Mouse (Mus musculus): Measurements from ENCODE around the gene Prkch. TPM values are rescaled to one million over a fixed set of nuclear protein-coding genes. Genes with fewer than 3 reads are reported as not detected.
A peak's percentile ranks its signal among the peaks of the same experiment; 100 is the strongest.

Prkch gene
- total RNA-seq, 2 experiments from 2014 or later, result 21.7 to 25.6 TPM

GRCm38 (mm10) chr12:73580811-73581210 lies 3.8 kb upstream of the Prkch start:
- DNase-seq, result no peak

DNA sequence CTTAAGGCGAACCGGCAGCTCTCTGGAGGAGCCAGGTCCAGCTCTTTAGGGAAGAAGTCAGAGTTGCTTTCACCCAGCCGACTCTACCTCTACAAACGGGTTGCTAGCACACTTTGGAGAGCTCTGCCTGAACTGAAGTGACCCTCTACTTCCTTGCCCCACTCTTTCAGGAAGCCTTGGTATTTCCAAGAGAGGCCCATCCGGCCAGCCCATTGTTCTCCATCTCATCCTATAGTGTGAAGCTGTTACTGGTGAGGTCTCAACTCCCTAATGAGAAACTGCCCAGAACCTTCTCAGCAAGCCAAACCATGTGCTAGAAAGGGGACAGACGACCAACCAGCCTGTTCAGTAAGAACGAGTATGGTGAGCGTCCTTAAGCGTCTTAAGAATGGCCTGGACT lies 1.3 kb upstream of the Prkch start:
- DNase-seq, result no peak

DNA sequence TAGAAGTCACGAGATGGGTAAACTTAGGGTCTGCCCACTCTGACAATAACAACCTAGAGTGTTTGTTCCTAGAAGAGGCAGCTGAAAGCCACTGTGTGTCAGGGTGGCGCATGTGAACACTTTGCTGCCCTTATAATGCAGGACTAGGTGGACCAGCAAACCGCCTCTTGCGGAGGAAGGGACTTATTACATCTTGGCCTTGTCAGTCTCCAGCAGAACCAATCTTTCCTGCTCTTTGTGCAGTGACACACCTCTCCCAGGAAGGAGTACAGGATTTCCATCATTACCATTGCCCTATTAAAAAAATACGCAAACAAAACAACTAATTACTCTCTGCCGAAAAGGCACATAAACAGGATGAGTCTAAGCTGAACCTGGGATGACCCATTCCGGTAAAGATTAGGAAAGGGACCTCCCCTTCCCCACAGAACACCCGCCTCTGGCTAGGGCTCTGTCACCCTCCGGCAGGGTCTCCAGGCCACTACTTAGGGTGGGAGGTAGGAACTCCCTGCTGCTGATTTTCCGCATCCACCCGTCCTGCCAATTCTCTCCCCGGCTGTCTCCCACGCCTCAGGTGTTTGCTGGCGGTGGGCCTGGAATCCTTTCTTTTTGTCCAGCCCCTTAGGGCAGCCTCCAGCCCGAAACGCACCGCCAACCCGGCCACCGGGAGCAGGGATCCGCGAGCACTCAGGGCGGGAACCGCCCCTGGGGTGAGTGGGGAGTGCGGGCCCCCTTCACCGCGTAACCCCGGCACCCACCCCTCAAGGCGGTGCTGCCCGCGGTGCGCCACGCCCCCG lies 585 bp upstream of the Prkch start:
- no peak for DNase-seq

- DNase-seq, result no peak
Measured at GRCm38 (mm10) chr12:73585241-73585801, 725 bp downstream of the Prkch start.

DNA sequence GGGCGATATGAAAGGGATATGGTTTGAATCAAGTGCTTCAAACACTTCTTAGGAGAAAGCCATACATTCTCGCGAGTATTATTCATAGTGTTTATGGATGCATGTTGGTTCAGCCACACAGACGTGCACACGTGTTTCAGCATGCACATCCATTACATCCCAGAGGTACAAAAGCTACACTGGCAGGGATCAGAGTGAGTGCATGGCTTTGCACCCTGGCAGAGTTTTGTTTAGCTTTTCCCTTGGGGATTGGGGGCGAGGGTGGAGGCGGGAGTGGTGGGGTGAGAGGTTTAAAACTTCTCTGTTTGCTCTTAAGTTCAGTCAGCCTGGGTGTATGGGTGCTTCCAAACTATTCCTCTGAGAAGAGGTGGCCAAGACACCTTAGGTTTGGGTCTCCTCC lies 1.3 kb downstream of the Prkch start:
- DNase-seq, result no peak

DNA sequence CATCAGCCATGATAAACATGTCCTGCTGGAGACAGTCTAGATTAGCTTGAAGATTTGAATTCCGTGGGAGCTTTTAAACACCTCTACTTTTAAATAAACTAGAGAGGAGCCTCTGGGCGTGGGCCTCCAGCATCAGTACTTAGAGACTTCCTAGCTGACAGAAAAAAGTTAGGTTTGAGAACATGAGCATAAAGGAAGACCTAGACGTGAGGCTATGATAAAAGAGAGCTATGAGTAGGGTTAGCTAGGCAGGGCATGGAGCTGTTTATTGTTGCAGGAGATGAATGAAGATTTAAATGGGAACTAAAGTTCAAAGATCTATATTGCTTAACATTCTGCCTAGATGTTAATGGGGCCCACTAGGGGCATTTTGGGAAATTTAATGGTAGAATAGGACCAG lies 2.7 kb downstream of the Prkch start:
- no peak for DNase-seq

GRCm38 (mm10) chr12:73590627-73591276 lies 6.2 kb downstream of the Prkch start:
- DNase-seq, result no peak

GRCm38 (mm10) chr12:73591625-73592024 lies 7.0 kb downstream of the Prkch start:
- peak; percentile 74 for DNase-seq

GRCm38 (mm10) chr12:73593021-73593798 lies 8.6 kb downstream of the Prkch start:
- no peak for DNase-seq

DNA sequence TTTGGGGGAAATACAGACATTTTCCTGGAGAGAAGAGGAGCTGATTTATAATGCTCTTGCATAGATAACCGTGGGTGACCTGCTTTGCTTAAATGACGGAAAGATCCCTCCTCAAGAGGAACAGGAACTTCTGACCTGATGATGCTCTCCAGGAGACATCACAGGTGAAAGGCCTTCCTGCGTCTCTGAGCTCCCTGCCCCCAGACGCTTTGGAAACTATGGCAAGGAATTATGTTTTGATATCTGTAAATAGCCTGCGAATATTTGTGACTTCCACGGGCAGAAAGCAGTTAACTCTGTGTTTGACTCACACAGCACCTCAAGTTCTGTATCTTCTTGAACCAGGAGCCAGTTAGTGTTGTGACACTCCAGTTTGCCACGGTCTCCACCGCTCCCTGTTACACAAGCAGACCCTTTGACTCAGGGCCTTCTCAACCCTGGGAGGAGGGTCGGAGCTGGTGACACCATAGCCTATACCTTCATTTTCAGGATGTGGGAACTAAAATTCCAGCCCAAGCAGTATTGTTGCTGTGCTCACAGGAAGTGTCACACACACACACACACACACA lies 9.7 kb downstream of the Prkch start:
- DNase-seq, result no peak

DNA sequence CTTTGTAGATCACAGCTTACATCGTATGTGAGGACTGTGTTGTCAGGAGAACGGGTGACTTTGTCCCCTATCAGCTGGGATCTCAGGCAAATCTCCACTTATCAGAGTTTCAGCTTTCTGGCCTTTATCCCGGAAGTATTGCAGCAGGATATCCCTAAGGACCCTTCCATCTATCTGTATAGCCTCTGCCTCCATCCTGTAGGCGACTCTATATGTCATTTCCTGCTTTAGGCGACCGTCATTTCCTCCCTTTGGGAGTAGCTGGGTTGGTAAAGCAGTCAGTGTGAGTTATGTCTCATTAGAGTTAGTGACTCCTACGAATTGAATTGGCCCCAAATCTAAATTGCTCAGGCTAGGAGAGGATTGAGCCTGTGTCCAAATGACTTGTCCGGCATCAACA lies 10.6 kb downstream of the Prkch start:
- no peak for DNase-seq

- DNase-seq, result peak; percentile 60
Measured at GRCm38 (mm10) chr12:73598241-73598640, 13.6 kb downstream of the Prkch start.

DNA sequence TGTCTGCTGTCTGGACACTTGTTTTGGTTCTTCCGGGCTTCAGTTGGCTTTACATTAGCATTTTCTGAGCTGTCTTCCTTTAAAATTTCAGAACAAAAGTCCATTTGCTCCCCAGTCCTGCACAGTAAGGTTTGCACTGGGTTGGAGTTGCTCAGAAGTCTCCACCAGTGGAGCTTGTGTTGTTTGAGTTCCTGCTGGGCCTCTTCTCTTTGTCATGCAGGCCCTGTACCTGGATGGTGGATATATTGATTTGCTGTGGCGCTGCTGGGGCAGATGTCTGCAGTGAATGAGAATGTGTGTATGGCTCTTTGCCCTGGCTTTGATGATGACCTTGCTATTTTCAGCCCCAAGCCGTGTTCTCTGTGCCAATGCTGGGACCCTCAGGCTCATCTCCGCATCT lies 15.9 kb downstream of the Prkch start:
- no peak for DNase-seq

- DNase-seq, result no peak
Measured at GRCm38 (mm10) chr12:73602974-73603373, 18.4 kb downstream of the Prkch start.

- no peak for DNase-seq
Measured at GRCm38 (mm10) chr12:73603653-73604052, 19.1 kb downstream of the Prkch start.

GRCm38 (mm10) chr12:73604762-73605161 lies 20.2 kb downstream of the Prkch start:
- DNase-seq, result no peak

GRCm38 (mm10) chr12:73605174-73605573 lies 20.6 kb downstream of the Prkch start:
- no peak for DNase-seq

- no peak for DNase-seq
Measured at GRCm38 (mm10) chr12:73607381-73608064, 22.9 kb downstream of the Prkch start.

GRCm38 (mm10) chr12:73608065-73608397 lies 23.4 kb downstream of the Prkch start:
- no peak for DNase-seq

- DNase-seq, result no peak
Measured at GRCm38 (mm10) chr12:73609262-73609661, 24.7 kb downstream of the Prkch start.

DNA sequence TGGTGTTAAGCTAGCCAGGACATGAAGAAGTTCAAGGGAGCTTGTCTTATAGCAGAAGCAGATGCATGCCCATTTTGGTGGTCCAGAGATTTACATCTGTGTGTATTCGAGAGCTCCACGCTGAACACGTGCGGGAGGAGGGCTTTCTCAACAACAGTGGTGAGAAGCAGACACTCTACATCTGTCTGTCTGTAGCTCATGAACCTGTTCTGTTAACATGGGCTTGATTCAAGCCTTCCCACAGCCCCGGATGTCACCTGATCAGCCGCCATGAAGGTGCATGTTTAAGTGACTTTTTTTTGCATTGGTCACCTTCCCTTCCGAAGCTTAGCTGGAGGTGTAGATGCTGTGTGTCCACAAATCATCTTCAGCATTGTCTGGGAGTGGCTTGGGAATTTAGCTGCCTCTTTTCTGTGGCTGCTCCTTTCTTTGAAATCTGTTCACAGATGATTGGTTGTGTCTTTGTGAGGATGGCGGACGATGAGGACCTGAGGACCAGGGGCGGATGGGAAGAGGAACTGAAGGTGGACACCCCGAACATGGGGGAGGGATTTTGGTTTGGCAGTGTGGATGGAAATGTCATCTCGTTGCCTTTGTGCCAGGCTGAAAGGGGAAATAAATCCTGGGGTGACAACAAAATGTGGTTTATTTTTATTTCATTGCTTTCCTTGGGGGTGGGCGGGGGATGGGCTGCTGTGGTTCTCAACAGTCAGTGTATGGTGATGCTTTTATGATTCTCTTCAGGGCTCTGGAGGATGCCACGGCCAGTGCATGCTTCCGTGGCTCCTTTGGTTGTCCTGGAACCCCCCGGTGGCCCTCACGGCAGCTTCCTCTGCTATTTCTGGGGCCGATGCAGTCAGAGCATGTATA lies 25.3 kb downstream of the Prkch start:
- DNase-seq, result no peak

Measured in adrenal gland, postnatal 10 days (tissue).